In the genomic region with DNA sequence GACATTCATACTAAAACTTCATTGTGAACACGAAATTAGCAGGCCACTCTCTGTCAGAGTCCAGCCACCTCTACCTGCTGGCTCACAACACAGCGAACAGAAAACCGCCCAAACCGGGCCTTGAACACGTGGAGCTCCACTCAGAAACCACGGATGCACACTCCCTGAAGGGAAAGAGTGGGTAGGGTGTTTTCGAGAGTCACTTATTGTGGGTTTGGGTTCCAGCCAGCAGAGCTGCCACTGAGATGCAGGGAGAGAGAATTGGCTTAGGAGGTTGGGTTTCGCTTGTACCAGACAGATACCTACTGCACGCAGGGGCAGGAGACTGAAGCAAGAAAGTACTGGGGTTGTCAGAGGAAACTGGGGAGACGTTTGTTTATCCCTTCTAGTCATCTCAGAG, we compare ENCODE assay signal across 14 mouse cellular contexts. TPM values are rescaled to one million over a fixed set of nuclear protein-coding genes. Genes with fewer than 3 reads are reported as not detected.
DNase-seq lines count a peak whose midpoint lies in the region; ATAC-seq and TF ChIP-seq lines count a peak whose summit lies in the region.
"Had no signal": no experiment of that assay in that cellular context is flagged by ENCODE, and none has a peak within 500 bp of the region (broad histone marks: within the 10 kb centered on the region; RNA-seq: fewer than 3 reads in every experiment).

No protein-coding gene starts in this region.

- H3K36me3 ChIP-seq in forebrain, embryonic 10.5 days (replicated peaks), result peaks cover 15% of the 10 kb centered on the region
- H3K36me3 ChIP-seq in forebrain, embryonic 15.5 days, result no peaks in the 10 kb centered on the region
- H3K36me3 ChIP-seq in kidney, adult 2 months (ENCODE audit: control insufficient read depth, insufficient read depth, low read length), result no peaks in the 10 kb centered on the region
- H3K36me3 ChIP-seq in lung, postnatal 0 days (ENCODE audit: insufficient read depth, low read length), result no peaks in the 10 kb centered on the region
- no peaks in the 10 kb centered on the region for H3K36me3 ChIP-seq in stomach, postnatal 0 days (ENCODE audit: control insufficient read depth, insufficient read depth, low read length)

- H3K27me3 ChIP-seq in forebrain, embryonic 10.5 days (ENCODE audit: poor library complexity, severe bottlenecking), result no peaks in the 10 kb centered on the region
- no peaks in the 10 kb centered on the region for H3K27me3 ChIP-seq in forebrain, embryonic 15.5 days
- no peaks in the 10 kb centered on the region for H3K27me3 ChIP-seq in kidney, adult 2 months (replicated peaks; ENCODE audit: control insufficient read depth, insufficient read depth, low read length)
- H3K27me3 ChIP-seq in lung, postnatal 0 days (replicated peaks; ENCODE audit: insufficient read depth, low read length), result no peaks in the 10 kb centered on the region
- H3K27me3 ChIP-seq in stomach, postnatal 0 days (ENCODE audit: control insufficient read depth, insufficient read depth, low read length), result no peaks in the 10 kb centered on the region

- peak overlapping the region; percentile 59; the same call in 1 of the 2 replicates for H3K27ac ChIP-seq in forebrain, embryonic 10.5 days
- H3K27ac ChIP-seq in forebrain, embryonic 15.5 days (replicated peaks), result no peak overlapping the region
- peak overlapping the region; percentile 66 for H3K27ac ChIP-seq in kidney, adult 2 months (ENCODE audit: insufficient read depth, low read depth, low read length)
- peak overlapping the region; percentile 78 for H3K27ac ChIP-seq in lung, postnatal 0 days (ENCODE audit: low read length)
- peak overlapping the region; percentile 90 for H3K27ac ChIP-seq in stomach, postnatal 0 days (replicated peaks)
- H3K27ac ChIP-seq: liver, embryonic 14.5 days had no signal

- no peak for TF ChIP-seq EP300 in lung, postnatal 0 days (IDR thresholded peaks at IDR 0.05)
- no peak for TF ChIP-seq EP300 in stomach, postnatal 0 days (optimal IDR thresholded peaks at IDR 0.05)

- no peak overlapping the region for H3K4me2 ChIP-seq in forebrain, embryonic 15.5 days (replicated peaks)
- H3K4me2 ChIP-seq in lung, postnatal 0 days (replicated peaks; ENCODE audit: low read depth, low read length), result no peak overlapping the region
- H3K4me2 ChIP-seq in stomach, postnatal 0 days (replicated peaks; ENCODE audit: low read depth), result no peak overlapping the region

- TF ChIP-seq CTCF in kidney, adult 2 months (conservative IDR thresholded peaks at IDR 0.05; ENCODE audit: insufficient read depth, insufficient read length, low read depth, low read length), result no peak
- no peak for TF ChIP-seq CTCF in lung, postnatal 0 days (IDR thresholded peaks at IDR 0.05)
- no peak for TF ChIP-seq CTCF in stomach, postnatal 0 days (IDR thresholded peaks at IDR 0.05; ENCODE audit: low read depth)

- TF ChIP-seq POLR2A in kidney, adult 2 months (IDR thresholded peaks at IDR 0.05; ENCODE audit: low read depth, low read length), result no peak

- H3K9me3 ChIP-seq in forebrain, embryonic 10.5 days, result no peaks in the 10 kb centered on the region
- no peaks in the 10 kb centered on the region for H3K9me3 ChIP-seq in forebrain, embryonic 15.5 days
- H3K9me3 ChIP-seq in lung, postnatal 0 days (ENCODE audit: low read length), result no peaks in the 10 kb centered on the region
- H3K9me3 ChIP-seq in stomach, postnatal 0 days (ENCODE audit: control insufficient read depth, low read length), result no peaks in the 10 kb centered on the region
- H3K9me3 ChIP-seq: midbrain, embryonic 10.5 days had no signal

- no peak overlapping the region for H3K9ac ChIP-seq in forebrain, embryonic 15.5 days (replicated peaks)
- no peak overlapping the region for H3K9ac ChIP-seq in lung, postnatal 0 days (replicated peaks; ENCODE audit: low read depth)
- H3K9ac ChIP-seq in stomach, postnatal 0 days (ENCODE audit: low read length), result no peak overlapping the region
- H3K9ac ChIP-seq: liver, embryonic 14.5 days had no signal

- ATAC-seq in forebrain, embryonic 15.5 days (replicated peaks), result no peak
- ATAC-seq in lung, postnatal 0 days, result no peak
- no peak for ATAC-seq in stomach, postnatal 0 days (ENCODE audit: low FRiP score, low TSS enrichment)

- 90% methylated on average over 10 of the region's 10 CpGs for WGBS in forebrain, embryonic 10.5 days
- 74% methylated on average over 10 of the region's 10 CpGs for WGBS in forebrain, embryonic 15.5 days
- 64% methylated on average over 10 of the region's 10 CpGs for WGBS in kidney, adult 2 months
- 41% methylated on average over 10 of the region's 10 CpGs for WGBS in lung, postnatal 0 days
- WGBS in stomach, postnatal 0 days, result 68% methylated on average over 10 of the region's 10 CpGs

- no peak for DNase-seq in forebrain, embryonic 10.5 days (ENCODE audit: extremely low spot score, low spot score)
- DNase-seq in kidney, adult 2 months, result no peak
- DNase-seq in kidney, postnatal 25 days, result no peak
- DNase-seq in lung, postnatal 0 days (ENCODE audit: low spot score), result no peak
- no peak for DNase-seq in lung, postnatal 25 days (ENCODE audit: low spot score)
- no peak for DNase-seq in stomach, postnatal 0 days (ENCODE audit: low spot score)
- DNase-seq in thymus, postnatal 4 days, result no peak
- DNase-seq: cerebellum, adult 2 months; kidney, postnatal 4 days; thymus, adult 18-20 months had no signal

- no peak overlapping the region for H3K4me3 ChIP-seq in forebrain, embryonic 10.5 days
- H3K4me3 ChIP-seq in forebrain, embryonic 15.5 days, result no peak overlapping the region
- H3K4me3 ChIP-seq in kidney, adult 2 months (ENCODE audit: insufficient read depth, low read depth, low read length), result no peak overlapping the region
- H3K4me3 ChIP-seq in lung, postnatal 0 days (ENCODE audit: low read depth, low read length), result no peak overlapping the region
- H3K4me3 ChIP-seq in stomach, postnatal 0 days (ENCODE audit: low read depth, low read length), result no peak overlapping the region
- H3K4me3 ChIP-seq: left cerebral cortex, adult 2 months; midbrain, embryonic 10.5 days had no signal

- peaks cover 85% of the 10 kb centered on the region for H3K4me1 ChIP-seq in forebrain, embryonic 10.5 days
- peaks cover 58% of the 10 kb centered on the region for H3K4me1 ChIP-seq in forebrain, embryonic 15.5 days
- peaks cover 33% of the 10 kb centered on the region for H3K4me1 ChIP-seq in kidney, adult 2 months (ENCODE audit: control insufficient read depth, insufficient read depth, low read length)
- peaks cover 40% of the 10 kb centered on the region for H3K4me1 ChIP-seq in lung, postnatal 0 days (ENCODE audit: insufficient read depth, low read depth, low read length)
- H3K4me1 ChIP-seq in stomach, postnatal 0 days (replicated peaks; ENCODE audit: control insufficient read depth, insufficient read depth), result peaks cover 37% of the 10 kb centered on the region

RNA-seq across cellular contexts. Expression of gene Smad6, which starts 52.4 kb away (rescaled TPM):
- 3.6 and 3.7 TPM in 2 replicates for polyA plus RNA-seq in forebrain, embryonic 10.5 days (2016; fragmentation: Nextera tagmentation; extraction: Ambion mirVana)
- 2.0 and 2.4 TPM in 2 replicates for polyA plus RNA-seq in forebrain, embryonic 15.5 days (2015; fragmentation: Nextera tagmentation; extraction: Ambion mirVana)
- 15.9 and 22.8 TPM in 2 replicates for polyA plus RNA-seq in kidney, adult 2 months (2012; rRNA removed)
- 13.4 and 15.3 TPM in 2 replicates for polyA plus RNA-seq in lung, postnatal 0 days (2015; fragmentation: Nextera tagmentation; extraction: Ambion mirVana)
- polyA plus RNA-seq in stomach, postnatal 0 days (2015; fragmentation: Nextera tagmentation; extraction: Ambion mirVana), result 6.0 and 7.3 TPM in 2 replicates
